Mouse (Mus musculus): ENCODE data around the gene Nr1d1. TPM values are rescaled to one million over a fixed set of nuclear protein-coding genes. Genes with fewer than 3 reads are reported as not detected.

Gene Nr1d1
- polyA plus RNA-seq, 1 experiment = 7.4 TPM

DNA sequence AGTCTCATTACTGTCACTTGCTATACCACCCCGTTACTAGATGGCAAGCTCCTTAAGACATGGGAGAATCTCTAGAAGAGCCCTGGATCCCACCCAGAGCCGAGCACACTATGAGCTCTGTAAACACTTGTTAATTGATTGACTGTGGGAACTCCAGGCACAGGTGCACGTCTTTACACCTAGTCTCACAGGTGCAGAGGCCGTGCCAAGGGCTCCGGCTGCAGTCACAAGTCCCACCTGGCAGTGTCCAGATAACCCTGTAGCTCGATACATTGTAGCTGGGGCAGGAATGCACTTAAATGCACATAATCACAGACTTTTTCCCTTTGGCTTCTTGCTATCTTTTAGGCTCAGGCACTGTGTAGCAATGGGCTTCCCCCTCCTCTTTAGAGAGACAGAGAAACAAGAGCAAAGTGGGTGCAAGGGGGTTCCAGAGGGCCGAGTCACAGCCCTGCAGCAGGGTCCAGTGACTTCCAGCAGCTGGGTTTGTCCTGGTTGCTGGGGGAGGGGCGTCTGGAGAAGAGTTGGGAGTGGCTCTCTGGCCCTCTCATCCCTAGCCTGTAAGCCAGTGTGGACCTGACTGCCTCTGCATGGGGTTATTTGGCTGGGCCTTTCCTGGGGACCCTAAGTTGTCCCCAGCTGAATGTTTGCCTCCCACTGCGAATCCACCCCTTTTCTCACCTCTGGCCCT is 31.3 kb downstream of the Nr1d1 start:
- Histone ChIP-seq H3K9ac (ENCODE audit: low read depth, poor library complexity, severe bottlenecking) (0 out of 2 replicates have a peak overlapping the region, but pooled peaks have one; percentile 34), H3K27ac (ENCODE audit: insufficient read depth, low read length) (peak overlapping the region; percentile 53), H3K36me3 (ENCODE audit: control insufficient read depth, insufficient read depth, low read length, poor library complexity, severe bottlenecking) (no peaks in the 10 kb centered on the region), H3K27me3 (ENCODE audit: control insufficient read depth, insufficient read depth, low read length, poor library complexity, severe bottlenecking) (no peaks in the 10 kb centered on the region), H3K4me3 (ENCODE audit: low read depth, low read length) (no peak overlapping the region), H3K9me3 (replicated peaks; ENCODE audit: control insufficient read depth, insufficient read depth, low read length, poor library complexity, severe bottlenecking) (no peaks in the 10 kb centered on the region), H3K4me1 (ENCODE audit: control insufficient read depth, insufficient read depth, low read length) (peaks cover 32% of the 10 kb centered on the region)
- no peak for TF ChIP-seq CTCF (IDR thresholded peaks at IDR 0.05; ENCODE audit: low read depth, low read length)
- no peak for TF ChIP-seq POLR2A (IDR thresholded peaks at IDR 0.05; ENCODE audit: insufficient read depth, low read length)
- TF ChIP-seq EP300 (IDR thresholded peaks at IDR 0.05; ENCODE audit: insufficient read depth, low read depth, low read length) = no peak

DNA sequence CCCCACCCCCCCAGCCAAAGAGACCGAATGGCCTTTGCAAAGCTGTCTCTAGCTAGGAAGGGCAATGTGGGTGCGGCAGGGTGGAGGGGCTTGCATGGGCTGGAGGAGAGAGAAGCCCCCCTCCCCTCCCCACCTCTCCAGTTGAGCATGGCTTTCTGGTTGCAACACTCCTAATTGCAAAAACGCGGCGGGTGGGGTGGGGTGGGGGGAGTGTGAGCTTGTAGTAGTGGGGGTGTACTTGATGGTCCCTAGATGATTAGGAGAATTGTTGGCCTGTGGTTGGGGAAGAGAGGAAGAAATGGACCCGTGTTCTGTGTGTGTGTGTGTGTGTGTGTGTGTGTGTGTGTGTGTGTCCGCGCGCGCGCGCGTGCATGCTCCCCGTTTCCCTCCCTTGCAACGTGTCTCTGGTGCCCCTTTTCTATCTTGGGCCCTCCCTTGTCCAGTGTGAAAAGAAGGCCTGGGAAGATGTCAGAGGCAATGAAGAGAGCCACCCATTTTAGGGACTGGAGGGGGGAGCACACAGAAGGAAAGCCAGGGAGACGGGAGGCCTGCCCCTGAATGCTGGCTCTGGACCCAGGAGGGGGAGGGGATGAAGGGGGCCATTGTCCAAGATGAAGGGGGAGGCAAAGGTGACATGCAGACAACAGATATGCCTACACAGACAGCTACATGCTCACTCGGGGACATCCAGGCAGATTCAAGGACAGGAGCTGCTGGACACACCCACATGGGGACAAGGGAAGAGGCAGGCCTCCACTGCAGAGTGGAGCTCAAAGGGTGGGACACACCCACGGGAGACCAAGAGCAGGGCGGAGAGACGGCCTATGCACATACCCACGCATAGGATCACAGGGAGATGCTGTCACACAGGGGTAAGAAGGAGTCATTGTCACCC is 32.5 kb downstream of the Nr1d1 start:
- no peak for TF ChIP-seq POLR2A (IDR thresholded peaks at IDR 0.05; ENCODE audit: insufficient read depth, low read length)
- TF ChIP-seq CTCF (IDR thresholded peaks at IDR 0.05; ENCODE audit: low read depth, low read length) = no peak
- TF ChIP-seq EP300 (IDR thresholded peaks at IDR 0.05; ENCODE audit: insufficient read depth, low read depth, low read length) = 0 out of 2 replicates have a peak, but pooled peaks have one; percentile 6
- H3K27ac ChIP-seq (ENCODE audit: insufficient read depth, low read length) = no peak overlapping the region
- no peaks in the 10 kb centered on the region for H3K9me3 ChIP-seq (replicated peaks; ENCODE audit: control insufficient read depth, insufficient read depth, low read length, poor library complexity, severe bottlenecking)
- H3K4me1 ChIP-seq (ENCODE audit: control insufficient read depth, insufficient read depth, low read length) = peaks cover 33% of the 10 kb centered on the region
- no peaks in the 10 kb centered on the region for H3K27me3 ChIP-seq (ENCODE audit: control insufficient read depth, insufficient read depth, low read length, poor library complexity, severe bottlenecking)
- H3K9ac ChIP-seq (ENCODE audit: low read depth, poor library complexity, severe bottlenecking) = peak overlapping the region; percentile 89
- H3K4me3 ChIP-seq (ENCODE audit: low read depth, low read length) = peak overlapping the region; percentile 84
- no peaks in the 10 kb centered on the region for H3K36me3 ChIP-seq (ENCODE audit: control insufficient read depth, insufficient read depth, low read length, poor library complexity, severe bottlenecking)

DNA sequence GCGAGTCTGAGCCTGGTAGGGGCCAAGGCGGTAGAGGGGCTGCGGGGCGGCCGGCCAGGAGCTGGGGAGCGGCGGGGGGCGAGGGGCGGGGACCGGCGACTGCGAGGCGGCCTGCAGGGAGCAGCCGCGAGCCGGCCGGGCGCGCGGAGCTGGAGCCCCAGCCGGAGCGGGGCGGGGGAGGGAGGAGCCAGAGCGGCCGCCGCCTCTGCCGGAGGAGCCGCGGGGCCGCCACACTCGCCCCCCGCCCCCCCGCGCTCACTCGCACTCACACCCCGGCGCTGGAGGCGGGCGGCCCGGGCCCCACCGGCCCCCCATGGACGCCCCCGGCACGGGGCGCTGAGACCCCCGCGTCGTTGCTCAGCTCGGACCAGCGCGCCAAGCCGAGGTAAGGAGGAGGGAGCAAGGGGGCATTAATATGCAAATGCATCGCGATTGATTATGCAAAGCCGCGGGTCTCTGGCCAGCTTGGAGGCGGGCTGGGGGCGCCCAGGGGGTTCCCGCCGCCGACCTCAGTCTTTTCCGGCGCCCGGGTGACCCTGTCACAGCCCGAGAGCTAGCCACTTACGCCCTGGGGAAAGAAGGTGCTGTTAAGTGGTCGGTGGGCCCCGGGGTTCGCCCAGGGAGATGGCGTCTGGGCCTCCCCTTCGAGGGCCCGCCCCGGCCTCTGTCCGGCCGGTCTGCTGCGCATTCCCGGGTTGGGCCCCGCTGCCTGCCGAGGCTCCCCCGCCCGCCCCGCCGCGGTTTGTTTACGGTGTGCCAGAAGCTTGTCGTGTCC is 33.3 kb downstream of the Nr1d1 start:
- H3K9ac ChIP-seq (ENCODE audit: low read depth, poor library complexity, severe bottlenecking) = peak overlapping the region; percentile 89
- no peak for TF ChIP-seq EP300 (IDR thresholded peaks at IDR 0.05; ENCODE audit: insufficient read depth, low read depth, low read length)
- peak; percentile 17 for TF ChIP-seq CTCF (IDR thresholded peaks at IDR 0.05; ENCODE audit: low read depth, low read length)
- H3K9me3 ChIP-seq (replicated peaks; ENCODE audit: control insufficient read depth, insufficient read depth, low read length, poor library complexity, severe bottlenecking) = no peaks in the 10 kb centered on the region
- no peak overlapping the region for H3K27ac ChIP-seq (ENCODE audit: insufficient read depth, low read length)
- peaks cover 27% of the 10 kb centered on the region for H3K4me1 ChIP-seq (ENCODE audit: control insufficient read depth, insufficient read depth, low read length)
- peak overlapping the region; percentile 84 for H3K4me3 ChIP-seq (ENCODE audit: low read depth, low read length)
- no peaks in the 10 kb centered on the region for H3K27me3 ChIP-seq (ENCODE audit: control insufficient read depth, insufficient read depth, low read length, poor library complexity, severe bottlenecking)
- H3K36me3 ChIP-seq (ENCODE audit: control insufficient read depth, insufficient read depth, low read length, poor library complexity, severe bottlenecking) = no peaks in the 10 kb centered on the region

DNA sequence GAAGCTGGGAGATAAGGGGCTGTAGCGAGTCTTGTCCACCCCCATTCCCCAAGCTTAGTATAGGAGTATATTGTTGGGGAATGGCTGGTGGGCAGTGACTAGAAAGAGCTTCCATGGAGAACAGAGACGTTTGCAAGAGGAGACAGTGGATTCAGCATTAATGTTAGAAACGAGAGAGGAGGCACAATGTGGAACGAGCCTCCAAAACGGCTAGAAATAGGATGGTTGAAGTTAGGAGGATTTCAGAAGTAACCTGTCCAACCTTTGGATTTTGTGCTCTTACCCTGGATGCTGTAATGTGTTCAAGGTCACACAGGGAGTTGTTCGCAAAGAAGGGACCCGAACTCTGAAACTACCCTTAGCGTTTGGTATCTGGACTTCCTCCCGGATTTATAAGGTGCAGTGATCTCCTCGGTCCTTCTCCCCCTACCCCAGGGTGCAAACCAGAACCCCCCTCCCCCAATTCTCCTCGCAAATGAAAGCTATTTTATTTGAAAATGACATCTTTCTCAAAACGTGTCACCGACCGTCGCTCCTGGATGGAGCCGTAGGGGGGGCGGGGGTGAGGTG is 34.0 kb downstream of the Nr1d1 start:
- Histone ChIP-seq H3K4me1 (ENCODE audit: control insufficient read depth, insufficient read depth, low read length) (peaks cover 24% of the 10 kb centered on the region), H3K36me3 (ENCODE audit: control insufficient read depth, insufficient read depth, low read length, poor library complexity, severe bottlenecking) (no peaks in the 10 kb centered on the region), H3K4me3 (ENCODE audit: low read depth, low read length) (peak overlapping the region; percentile 80), H3K27ac (ENCODE audit: insufficient read depth, low read length) (peak overlapping the region; percentile 40), H3K27me3 (ENCODE audit: control insufficient read depth, insufficient read depth, low read length, poor library complexity, severe bottlenecking) (no peaks in the 10 kb centered on the region), H3K9ac (ENCODE audit: low read depth, poor library complexity, severe bottlenecking) (peak overlapping the region; percentile 89), H3K9me3 (replicated peaks; ENCODE audit: control insufficient read depth, insufficient read depth, low read length, poor library complexity, severe bottlenecking) (no peaks in the 10 kb centered on the region)
- TF ChIP-seq EP300 (IDR thresholded peaks at IDR 0.05; ENCODE audit: insufficient read depth, low read depth, low read length) (no peak), CTCF (IDR thresholded peaks at IDR 0.05; ENCODE audit: low read depth, low read length) (no peak), POLR2A (IDR thresholded peaks at IDR 0.05; ENCODE audit: insufficient read depth, low read length) (no peak)

DNA sequence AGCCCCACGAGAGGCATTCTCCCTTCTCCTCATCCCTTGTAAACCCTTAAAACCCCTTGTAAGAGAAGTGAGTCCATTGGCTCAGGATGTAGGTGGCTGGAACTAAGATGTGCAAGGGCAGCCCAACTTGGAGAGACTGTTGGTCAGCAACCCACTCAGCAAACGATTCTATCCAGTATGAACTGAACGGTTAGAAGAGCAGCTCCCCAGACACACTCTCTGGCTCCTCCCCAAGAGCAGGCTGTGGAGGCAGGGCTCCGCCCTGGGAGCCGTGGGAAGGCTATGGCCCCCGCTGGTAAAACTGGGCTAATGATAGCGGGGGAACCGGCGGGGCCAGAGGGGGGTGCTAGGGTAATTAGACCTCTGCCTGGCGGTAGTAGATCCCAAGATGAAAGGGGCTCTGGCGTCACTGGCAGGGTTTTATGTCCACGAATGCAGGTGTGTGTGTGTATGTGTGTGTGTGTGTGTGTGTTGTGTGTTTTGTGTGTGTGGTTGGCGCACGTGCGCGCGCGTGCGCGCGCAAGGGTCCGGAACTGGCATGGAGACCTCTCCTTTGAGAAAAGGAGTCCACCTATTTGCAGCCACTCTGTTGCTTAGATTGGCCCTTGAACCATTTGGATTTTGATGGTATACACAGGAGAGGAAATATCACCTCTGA is 34.6 kb downstream of the Nr1d1 start, which contains the start of gene Thra:
Thra (plus strand) TSS at position 246 of the 658 bp plus-strand sequence.
- peak within 1 kb of the TSS; percentile 40 for H3K27ac ChIP-seq (ENCODE audit: insufficient read depth, low read length)
- H3K9ac ChIP-seq (ENCODE audit: low read depth, poor library complexity, severe bottlenecking) = peak within 1 kb of the TSS; percentile 89
- H3K9me3 ChIP-seq (replicated peaks; ENCODE audit: control insufficient read depth, insufficient read depth, low read length, poor library complexity, severe bottlenecking) = no peaks in the 10 kb centered on the region
- peaks cover 20% of the 10 kb centered on the region for H3K4me1 ChIP-seq (ENCODE audit: control insufficient read depth, insufficient read depth, low read length)
- H3K27me3 ChIP-seq (ENCODE audit: control insufficient read depth, insufficient read depth, low read length, poor library complexity, severe bottlenecking) = no peaks in the 10 kb centered on the region
- no peaks in the 10 kb centered on the region for H3K36me3 ChIP-seq (ENCODE audit: control insufficient read depth, insufficient read depth, low read length, poor library complexity, severe bottlenecking)
- TF ChIP-seq POLR2A (IDR thresholded peaks at IDR 0.05; ENCODE audit: insufficient read depth, low read length) (no peak), EP300 (IDR thresholded peaks at IDR 0.05; ENCODE audit: insufficient read depth, low read depth, low read length) (no peak), CTCF (IDR thresholded peaks at IDR 0.05; ENCODE audit: low read depth, low read length) (no peak)
- peak within 1 kb of the TSS; percentile 80 for H3K4me3 ChIP-seq (ENCODE audit: low read depth, low read length)
